ENCODE assay signal across 9 mouse cellular contexts in genomic region chr5:21700272-21700821, GRCm38 (mm10). TPM values are rescaled to one million over a fixed set of nuclear protein-coding genes. Genes with fewer than 3 reads are reported as not detected.
DNase-seq lines count a peak whose midpoint lies in the region; ATAC-seq and TF ChIP-seq lines count a peak whose summit lies in the region.
"Had no signal": no experiment of that assay in that cellular context is flagged by ENCODE, and none has a peak within 500 bp of the region (broad histone marks: within the 10 kb centered on the region; RNA-seq: fewer than 3 reads in every experiment).

No protein-coding gene starts in this region.

- peak overlapping the region; percentile 65 for H3K4me3 ChIP-seq in lung, embryonic 14.5 days (ENCODE audit: low read depth, low read length)
- peak overlapping the region; percentile 67 for H3K4me3 ChIP-seq in embryonic facial prominence, embryonic 12.5 days
- peak overlapping the region; percentile 51 for H3K4me3 ChIP-seq in hindbrain, postnatal 0 days (ENCODE audit: low read length)
- H3K4me3 ChIP-seq in neural tube, embryonic 12.5 days: peak overlapping the region; percentile 64

- peak overlapping the region; percentile 78 for H3K4me2 ChIP-seq in lung, embryonic 14.5 days
- peak overlapping the region; percentile 68 for H3K4me2 ChIP-seq in embryonic facial prominence, embryonic 12.5 days (replicated peaks)
- H3K4me2 ChIP-seq in hindbrain, postnatal 0 days (ENCODE audit: low read depth, low read length): peak overlapping the region; percentile 70
- peak overlapping the region; percentile 63 for H3K4me2 ChIP-seq in neural tube, embryonic 12.5 days (replicated peaks)

- 17% methylated on average over 10 of the region's 10 CpGs for WGBS in lung, embryonic 14.5 days
- 18% methylated on average over 10 of the region's 10 CpGs for WGBS in embryonic facial prominence, embryonic 12.5 days
- WGBS in hindbrain, postnatal 0 days: 9% methylated on average over 10 of the region's 10 CpGs
- WGBS in neural tube, embryonic 12.5 days: 13% methylated on average over 10 of the region's 10 CpGs

- H3K9me3 ChIP-seq in lung, embryonic 14.5 days (ENCODE audit: low read depth, low read length): no peaks in the 10 kb centered on the region
- no peaks in the 10 kb centered on the region for H3K9me3 ChIP-seq in embryonic facial prominence, embryonic 12.5 days
- H3K9me3 ChIP-seq in hindbrain, postnatal 0 days (ENCODE audit: low read length): no peaks in the 10 kb centered on the region
- H3K9me3 ChIP-seq in neural tube, embryonic 12.5 days: no peaks in the 10 kb centered on the region

- H3K36me3 ChIP-seq in lung, embryonic 14.5 days (ENCODE audit: insufficient read depth): no peaks in the 10 kb centered on the region
- H3K36me3 ChIP-seq in embryonic facial prominence, embryonic 12.5 days: no peaks in the 10 kb centered on the region
- H3K36me3 ChIP-seq in hindbrain, postnatal 0 days (ENCODE audit: insufficient read depth, low read length): no peaks in the 10 kb centered on the region
- no peaks in the 10 kb centered on the region for H3K36me3 ChIP-seq in neural tube, embryonic 12.5 days

- no peaks in the 10 kb centered on the region for H3K27me3 ChIP-seq in lung, embryonic 14.5 days (ENCODE audit: insufficient read depth, low read length)
- no peaks in the 10 kb centered on the region for H3K27me3 ChIP-seq in embryonic facial prominence, embryonic 12.5 days
- H3K27me3 ChIP-seq in hindbrain, postnatal 0 days (ENCODE audit: insufficient read depth, low read length): no peaks in the 10 kb centered on the region
- H3K27me3 ChIP-seq in neural tube, embryonic 12.5 days (replicated peaks): no peaks in the 10 kb centered on the region

- no peak for TF ChIP-seq CTCF in lung, embryonic 14.5 days (IDR thresholded peaks at IDR 0.05; ENCODE audit: low read depth)
- TF ChIP-seq CTCF in hindbrain, postnatal 0 days (IDR thresholded peaks at IDR 0.05; ENCODE audit: low read depth): no peak

- ATAC-seq in lung, embryonic 14.5 days (ENCODE audit: insufficient read depth): no peak
- ATAC-seq in embryonic facial prominence, embryonic 12.5 days (ENCODE audit: insufficient number of reproducible peaks, insufficient read depth, low FRiP score, low TSS enrichment): no peak
- no peak for ATAC-seq in hindbrain, postnatal 0 days
- ATAC-seq in neural tube, embryonic 12.5 days (ENCODE audit: low FRiP score, low read depth): no peak

- intact Hi-C loops in left cerebral cortex, postnatal 14 days (cut with DNase I): loop anchor here (5.0 kb wide), 1 partner anchor 43 kb away; no protein-coding TSS in a partner anchor

- H3K4me1 ChIP-seq in lung, embryonic 14.5 days (ENCODE audit: insufficient read depth): no peaks in the 10 kb centered on the region
- H3K4me1 ChIP-seq in embryonic facial prominence, embryonic 12.5 days: no peaks in the 10 kb centered on the region
- H3K4me1 ChIP-seq in hindbrain, postnatal 0 days (ENCODE audit: insufficient read depth, low read length): no peaks in the 10 kb centered on the region
- H3K4me1 ChIP-seq in neural tube, embryonic 12.5 days: peaks cover 4% of the 10 kb centered on the region; the same call in 1 of the 2 replicates

- no peak overlapping the region for H3K27ac ChIP-seq in lung, embryonic 14.5 days (ENCODE audit: low read depth)
- no peak overlapping the region for H3K27ac ChIP-seq in embryonic facial prominence, embryonic 12.5 days
- peak overlapping the region; percentile 92; the same call in 1 of the 2 replicates for H3K27ac ChIP-seq in hindbrain, postnatal 0 days
- H3K27ac ChIP-seq in neural tube, embryonic 12.5 days: no peak overlapping the region

- H3K9ac ChIP-seq in lung, embryonic 14.5 days: peak overlapping the region; percentile 57
- peak overlapping the region; percentile 48 for H3K9ac ChIP-seq in embryonic facial prominence, embryonic 12.5 days
- peak overlapping the region; percentile 64 for H3K9ac ChIP-seq in hindbrain, postnatal 0 days (replicated peaks; ENCODE audit: low read length)
- peak overlapping the region; percentile 84; the same call in 1 of the 2 replicates for H3K9ac ChIP-seq in neural tube, embryonic 12.5 days

- no peak for DNase-seq in lung, embryonic 14.5 days
- DNase-seq in lung, adult 18-20 months: no peak
- DNase-seq in hindbrain, postnatal 0 days (ENCODE audit: low spot score): no peak
- DNase-seq in urinary bladder, postnatal 25 days (ENCODE audit: low spot score): no peak
- no peak for DNase-seq in layer of hippocampus, postnatal 10 days (ENCODE audit: low spot score in 2 of 2)
- DNase-seq in left cerebral cortex, postnatal 14 days (ENCODE audit: low spot score in 2 of 2): no peak
- DNase-seq: cerebellum, adult 11-12 months had no signal

RNA-seq across cellular contexts. Expression of gene Napepld, which starts 0.8 kb away (rescaled TPM):
- 5.1 and 5.5 TPM in 2 replicates for polyA plus RNA-seq in lung, embryonic 14.5 days (2014; fragmentation: Nextera tagmentation; extraction: Ambion mirVana)
- 3.2 and 3.3 TPM in 2 replicates for polyA plus RNA-seq in embryonic facial prominence, embryonic 12.5 days (2016; fragmentation: Nextera tagmentation; extraction: Ambion mirVana)
- total RNA-seq in hindbrain, postnatal 0 days (2014; rRNA removed): 3.9 and 4.2 TPM in 2 replicates
- polyA plus RNA-seq in hindbrain, postnatal 0 days (2015; fragmentation: Nextera tagmentation; extraction: Ambion mirVana): 1.4 and 1.5 TPM in 2 replicates
- 5.4 and 5.5 TPM in 2 replicates for polyA plus RNA-seq in neural tube, embryonic 12.5 days (2016; fragmentation: Nextera tagmentation; extraction: Ambion mirVana)
- 1 to 10 TPM; 6.6 to 7.1 TPM for total RNA-seq in layer of hippocampus, postnatal 10 days (2021)
- total RNA-seq in left cerebral cortex, postnatal 14 days (2021): 1 to 10 TPM; 8.6 to 9.0 TPM

RNA-seq across cellular contexts. Expression of gene Pmpcb, which starts 36.6 kb away (rescaled TPM):
- 85.6 TPM in 2 replicates for polyA plus RNA-seq in lung, embryonic 14.5 days (2014; fragmentation: Nextera tagmentation; extraction: Ambion mirVana)
- polyA plus RNA-seq in embryonic facial prominence, embryonic 12.5 days (2016; fragmentation: Nextera tagmentation; extraction: Ambion mirVana): 83.8 and 89.1 TPM in 2 replicates
- 58.9 and 128 TPM in 2 replicates for total RNA-seq in hindbrain, postnatal 0 days (2014; rRNA removed)
- 64.9 and 65.2 TPM in 2 replicates for polyA plus RNA-seq in hindbrain, postnatal 0 days (2015; fragmentation: Nextera tagmentation; extraction: Ambion mirVana)
- polyA plus RNA-seq in neural tube, embryonic 12.5 days (2016; fragmentation: Nextera tagmentation; extraction: Ambion mirVana): 82.7 and 83.2 TPM in 2 replicates
- total RNA-seq in layer of hippocampus, postnatal 10 days (2021): 10 to 100 TPM; 64.6 to 66.2 TPM
- 10 to 100 TPM; 68.6 to 69.7 TPM for total RNA-seq in left cerebral cortex, postnatal 14 days (2021)

RNA-seq across cellular contexts. Expression of gene Armc10, which starts 54.7 kb away (rescaled TPM):
- polyA plus RNA-seq in lung, embryonic 14.5 days (2014; fragmentation: Nextera tagmentation; extraction: Ambion mirVana): 53.6 and 54.4 TPM in 2 replicates
- polyA plus RNA-seq in embryonic facial prominence, embryonic 12.5 days (2016; fragmentation: Nextera tagmentation; extraction: Ambion mirVana): 58.2 and 58.4 TPM in 2 replicates
- 77.9 and 78.7 TPM in 2 replicates for total RNA-seq in hindbrain, postnatal 0 days (2014; rRNA removed)
- 32.8 and 34.4 TPM in 2 replicates for polyA plus RNA-seq in hindbrain, postnatal 0 days (2015; fragmentation: Nextera tagmentation; extraction: Ambion mirVana)
- 64.4 and 69.6 TPM in 2 replicates for polyA plus RNA-seq in neural tube, embryonic 12.5 days (2016; fragmentation: Nextera tagmentation; extraction: Ambion mirVana)
- total RNA-seq in layer of hippocampus, postnatal 10 days (2021): 10 to 100 TPM; 25.9 to 32.5 TPM
- 10 to 100 TPM; 20.4 to 22.1 TPM for total RNA-seq in left cerebral cortex, postnatal 14 days (2021)

RNA-seq across cellular contexts. Expression of gene Fbxl13, which starts 54.9 kb away (rescaled TPM):
- polyA plus RNA-seq in lung, embryonic 14.5 days (2014; fragmentation: Nextera tagmentation; extraction: Ambion mirVana): 0.49 and 0.50 TPM in 2 replicates
- polyA plus RNA-seq in embryonic facial prominence, embryonic 12.5 days (2016; fragmentation: Nextera tagmentation; extraction: Ambion mirVana): 0.09 and 0.10 TPM in 2 replicates
- 0.16 and 0.25 TPM in 2 replicates for total RNA-seq in hindbrain, postnatal 0 days (2014; rRNA removed)
- 0.16 and 0.23 TPM in 2 replicates for polyA plus RNA-seq in hindbrain, postnatal 0 days (2015; fragmentation: Nextera tagmentation; extraction: Ambion mirVana)
- 0.22 and 0.39 TPM in 2 replicates for polyA plus RNA-seq in neural tube, embryonic 12.5 days (2016; fragmentation: Nextera tagmentation; extraction: Ambion mirVana)
- under 1 TPM; 0.36 to 0.78 TPM for total RNA-seq in layer of hippocampus, postnatal 10 days (2021)
- total RNA-seq in left cerebral cortex, postnatal 14 days (2021): under 1 TPM; 0.33 to 0.36 TPM
